Mouse (Mus musculus) spleen, postnatal 4 days (tissue): Measurements from ENCODE around the gene 1700093K21Rik.
"Not testable (repeated sequence)": the region's sequence is repeated elsewhere in the genome, so short reads cannot be mapped to it uniquely, and the experiment has no call there.

Experiments used
- DNase-seq, 2 experiments: peaks; one replicate each; pipeline ENCODE4 v3.0.0; 2022; ENCODE audit warnings: low spot score in 2 of 2

The 1700093K21Rik gene

DNA sequence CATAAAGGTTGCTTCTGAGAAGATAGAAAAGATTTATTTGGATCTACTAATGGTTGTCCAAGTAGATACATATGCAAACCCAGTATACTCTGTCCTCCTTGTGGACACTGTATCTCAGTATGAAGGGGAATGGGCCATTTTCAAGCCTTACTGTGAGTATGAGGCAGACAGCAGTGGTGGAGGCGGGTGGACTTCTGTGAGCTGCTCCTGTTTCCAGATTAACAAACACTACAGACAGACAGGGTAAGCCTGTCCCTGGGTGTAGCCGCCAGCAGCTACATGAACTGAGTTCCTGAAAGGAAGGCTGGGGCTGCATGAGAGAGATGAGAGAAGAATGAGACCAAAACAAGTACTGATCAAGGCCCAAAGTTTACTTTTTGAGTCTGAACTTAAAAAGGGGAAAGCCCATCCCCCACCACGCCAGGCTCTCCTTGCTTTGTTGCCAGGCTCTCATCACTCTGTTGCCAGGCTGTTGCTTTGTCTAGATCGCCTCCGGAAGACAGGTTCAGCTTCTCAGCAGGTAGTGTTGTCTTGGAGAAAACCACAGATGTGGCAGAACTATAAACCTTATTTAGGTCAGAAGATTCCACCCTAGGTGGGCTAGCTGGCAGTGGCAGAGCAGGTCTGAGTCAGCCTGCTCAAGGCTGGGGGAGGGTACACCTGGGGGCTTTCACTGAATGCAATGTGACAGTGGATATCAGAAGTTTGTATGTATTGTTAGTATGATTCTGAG is at the start of gene 1700093K21Rik:
TSS of gene 1700093K21Rik (minus strand) at position 683 of the 733 bp plus-strand sequence.
- DNase-seq: no peak

GRCm38 (mm10) chr11:23570130-23570529 is 49.2 kb upstream of the 1700093K21Rik start:
- DNase-seq: no peak

DNA sequence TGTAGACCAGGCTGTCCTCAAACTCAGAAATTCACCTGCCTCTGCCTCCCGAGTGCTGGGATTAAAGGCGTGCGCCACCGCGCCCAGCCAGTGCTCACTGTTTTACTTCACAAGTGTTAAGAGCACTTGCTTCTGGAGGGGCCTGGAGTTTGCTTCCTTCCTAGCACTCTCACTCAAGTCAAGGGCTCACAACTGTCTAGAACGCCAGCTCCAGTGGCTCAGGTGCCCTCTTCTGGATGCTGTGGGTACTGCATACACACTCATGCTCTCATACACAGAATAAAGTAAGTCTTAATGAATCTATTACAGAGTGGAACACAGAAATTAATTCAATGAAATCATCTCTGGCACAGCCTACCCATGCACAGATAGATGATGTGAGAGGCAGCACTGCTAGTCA is 44.8 kb upstream of the 1700093K21Rik start:
- peak; percentile 66 to 87 for DNase-seq

- DNase-seq: no peak
Measured at GRCm38 (mm10) chr11:23557039-23557630, 36.2 kb upstream of the 1700093K21Rik start.

GRCm38 (mm10) chr11:23537446-23537845 is 16.5 kb upstream of the 1700093K21Rik start:
- DNase-seq: no peak

GRCm38 (mm10) chr11:23518981-23519380 is 2.0 kb downstream of the 1700093K21Rik start:
- DNase-seq: no peak

- no peak for DNase-seq
Measured at GRCm38 (mm10) chr11:23515315-23515714, 5.6 kb downstream of the 1700093K21Rik start.

DNA sequence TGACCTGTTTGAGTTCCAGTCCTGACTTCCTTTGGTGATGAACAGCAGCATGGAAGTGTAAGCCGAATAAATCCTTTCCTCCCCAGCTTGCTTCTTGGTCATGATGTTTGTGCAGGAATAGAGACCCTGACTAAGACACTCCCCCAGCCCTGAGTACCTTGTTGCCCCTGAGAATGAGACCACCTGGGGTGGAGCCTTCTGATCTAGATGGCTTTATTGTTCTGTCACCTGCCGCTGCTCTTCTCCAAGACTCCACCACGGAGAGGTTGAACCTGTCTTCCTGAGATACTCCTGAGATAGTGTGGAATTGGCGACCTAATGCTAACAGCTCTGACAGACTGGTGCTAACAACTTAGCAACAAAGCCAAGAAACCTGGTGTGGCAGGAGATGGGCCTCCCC is 6.2 kb downstream of the 1700093K21Rik start:
- DNase-seq: not testable (repeated sequence)

DNA sequence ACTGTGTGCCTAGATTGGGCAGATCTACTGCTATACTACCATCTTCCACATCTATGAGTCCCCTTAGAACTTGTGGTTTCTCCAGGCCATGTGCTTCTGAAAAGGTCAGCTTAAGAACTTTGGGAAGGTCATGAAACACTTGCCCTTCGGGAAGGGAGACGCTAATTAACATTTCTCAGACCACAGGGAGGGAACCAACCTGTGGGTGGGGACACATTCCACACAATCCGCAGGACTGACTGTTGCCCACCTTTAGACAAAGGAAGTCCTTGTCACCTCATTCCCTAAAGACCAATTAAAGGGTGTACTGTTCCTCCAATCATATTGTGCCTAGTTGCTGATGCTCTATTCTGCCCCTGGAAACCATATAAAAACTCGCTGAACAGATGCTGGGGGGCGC is 16.2 kb downstream of the 1700093K21Rik start:
- DNase-seq: not testable (repeated sequence)

DNA sequence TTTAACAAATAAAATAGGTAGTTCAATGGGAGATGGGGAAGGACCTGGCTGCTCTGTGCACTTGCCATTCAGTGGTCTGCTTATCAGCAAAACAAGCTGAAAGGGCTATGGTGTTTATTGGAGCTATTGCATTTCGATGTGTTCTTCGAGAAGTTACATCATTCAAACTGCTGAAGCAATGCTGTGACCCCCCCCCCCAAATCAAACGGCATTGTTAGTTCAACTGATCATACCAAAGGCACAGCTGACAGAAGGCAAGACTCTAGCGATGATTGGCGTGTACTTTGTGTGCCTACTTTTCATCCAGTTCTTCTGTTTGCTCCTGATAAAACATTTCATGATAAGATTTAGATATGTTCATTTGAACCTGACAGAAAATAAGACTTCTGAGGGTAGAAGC is 22.3 kb downstream of the 1700093K21Rik start:
- no peak for DNase-seq

DNA sequence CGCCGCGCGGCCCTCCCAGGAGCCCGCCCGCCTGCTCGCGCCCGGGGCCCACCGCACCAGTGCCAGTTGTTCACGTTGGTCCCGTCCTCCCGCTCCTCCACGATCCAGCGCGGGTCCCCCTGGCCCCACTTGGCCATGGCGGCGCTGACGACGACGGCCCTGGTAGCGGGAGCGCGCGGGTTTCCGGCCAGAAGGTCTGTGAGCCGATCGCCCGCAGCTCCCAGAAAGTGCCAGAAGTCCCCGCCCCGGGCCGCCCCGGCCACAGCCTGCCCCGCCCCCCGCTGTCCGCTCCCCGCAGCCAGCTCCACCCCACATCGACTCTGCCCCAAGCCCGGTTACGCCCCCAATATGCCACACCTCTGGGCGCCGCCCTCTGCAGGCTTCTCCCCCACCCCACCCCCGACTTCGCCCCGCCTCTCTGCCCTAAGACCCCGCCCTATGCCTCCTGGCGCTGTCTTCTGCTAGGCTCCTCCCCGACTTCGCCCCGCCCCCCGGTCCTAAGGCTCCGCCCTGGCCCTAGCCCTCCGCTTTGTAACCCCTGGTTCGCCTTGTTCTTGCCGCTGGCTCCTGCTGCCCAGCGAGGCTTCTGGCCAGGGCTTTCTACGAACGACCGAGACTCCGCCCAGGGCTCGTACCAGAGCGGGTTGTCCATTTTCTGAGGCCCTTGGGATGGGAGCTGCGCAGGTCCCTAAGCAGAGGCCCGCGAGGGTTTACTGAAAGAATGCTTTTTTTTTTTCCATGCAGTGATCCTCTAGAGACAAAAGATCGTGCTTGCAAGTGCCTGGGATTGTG is 23.0 kb downstream of the 1700093K21Rik start, which contains the start of gene Ahsa2:
TSS of gene Ahsa2 (minus strand) at position 313 of the 792 bp plus-strand sequence.
- peak; percentile 99 for DNase-seq

GRCm38 (mm10) chr11:23497335-23497717 is 23.6 kb downstream of the 1700093K21Rik start:
- DNase-seq: peak in 1 of 2 experiments; percentile 85

DNA sequence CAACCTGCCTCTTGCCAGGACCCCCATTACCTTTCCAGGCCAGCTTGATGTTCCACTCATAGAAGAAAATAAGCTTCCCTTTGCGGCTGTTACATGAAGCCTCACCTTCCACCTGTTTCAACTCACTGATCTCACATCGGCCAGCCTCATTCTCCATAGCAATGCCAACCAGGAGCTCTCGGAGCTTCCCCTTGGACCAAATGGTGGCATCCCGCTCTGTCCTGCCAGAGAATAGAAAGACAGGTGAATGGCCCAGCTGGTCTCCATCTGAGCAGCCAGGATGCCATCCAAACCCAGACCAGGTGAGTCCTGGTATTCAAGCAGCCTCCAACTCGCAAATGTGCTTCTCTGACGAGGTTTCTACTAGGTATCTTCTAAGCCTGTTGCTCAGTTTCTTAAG is 24.3 kb downstream of the 1700093K21Rik start:
- DNase-seq: no peak

DNA sequence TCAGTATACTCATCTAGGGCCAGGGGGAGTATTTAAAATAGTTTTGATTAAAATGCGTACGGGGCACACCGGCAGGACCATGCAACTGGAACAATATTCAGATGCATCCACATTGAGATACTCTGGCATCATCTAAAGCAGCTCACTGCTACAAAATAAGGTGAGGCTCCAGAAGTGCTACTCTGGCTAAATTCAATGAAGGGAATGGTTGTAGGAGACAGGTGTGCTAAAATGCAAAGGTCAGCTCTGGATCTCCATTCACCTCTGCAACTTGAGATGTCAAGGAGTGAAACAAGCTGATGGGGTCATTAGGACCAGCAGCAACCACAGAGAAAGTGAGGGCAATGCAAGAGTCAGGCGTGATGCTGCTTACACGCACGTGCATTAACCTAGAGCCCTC is 25.7 kb downstream of the 1700093K21Rik start:
- no peak for DNase-seq

DNA sequence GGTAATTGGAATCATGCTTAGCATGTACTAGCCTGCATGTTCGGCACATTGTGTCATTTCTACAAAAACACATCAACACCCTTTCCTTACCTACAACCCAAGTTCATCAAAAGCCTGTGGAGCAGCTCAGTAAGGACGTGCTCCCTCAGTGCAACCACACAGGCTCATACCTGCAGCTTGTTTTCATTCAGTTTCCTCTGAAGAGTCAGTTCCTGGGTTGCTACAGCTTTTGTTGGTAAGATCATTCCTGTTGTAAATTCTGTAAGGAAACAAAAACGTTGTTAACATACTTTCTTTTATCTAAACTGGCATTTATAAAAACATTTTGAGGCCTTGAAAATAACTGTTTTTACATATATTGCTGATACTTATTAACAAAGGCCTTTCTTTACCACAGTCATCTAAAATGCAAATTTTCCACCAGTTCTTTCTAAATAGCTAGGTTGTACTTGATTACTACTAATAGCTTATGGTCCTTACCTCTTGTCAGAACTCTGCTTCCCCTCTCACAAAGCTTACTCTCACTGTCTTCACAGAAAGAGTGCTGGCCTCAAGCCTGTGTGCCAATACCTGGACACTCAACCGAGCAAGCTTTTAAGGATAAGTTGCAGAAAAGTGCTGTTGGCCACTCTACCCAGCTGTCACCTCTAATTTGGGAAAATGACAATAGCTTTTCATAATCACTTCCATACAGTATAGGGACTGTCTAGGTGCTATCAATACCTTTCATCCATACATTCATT is 28.7 kb downstream of the 1700093K21Rik start:
- DNase-seq: no peak

- DNase-seq: no peak
Measured at GRCm38 (mm10) chr11:23489955-23490354, 31.0 kb downstream of the 1700093K21Rik start.
